Mouse (Mus musculus): Measurements from ENCODE around the gene Etfdh. TPM values are rescaled to one million over a fixed set of nuclear protein-coding genes. Genes with fewer than 3 reads are reported as not detected.

The Etfdh gene
- polyA plus RNA-seq, 1 experiment from 2014 or later = 56.5 TPM

- 89% methylated on average over 6 of the region's 6 CpGs for WGBS
- H3K9me3 ChIP-seq (replicated peaks; ENCODE audit: control insufficient read depth, low read length) = no peaks in the 10 kb centered on the region
- H3K4me3 ChIP-seq (ENCODE audit: low read depth, low read length) = no peak overlapping the region
- no peak overlapping the region for H3K9ac ChIP-seq (replicated peaks; ENCODE audit: low read length)
- ATAC-seq (replicated peaks; ENCODE audit: insufficient number of reproducible peaks, low FRiP score, low TSS enrichment, low read depth) (no peak), DNase-seq (ENCODE audit: low spot score) (no peak)
- no peaks in the 10 kb centered on the region for H3K27me3 ChIP-seq (ENCODE audit: control insufficient read depth, insufficient read depth, low read length)
- H3K36me3 ChIP-seq (replicated peaks; ENCODE audit: control insufficient read depth, insufficient read depth, low read depth, low read length) = no peaks in the 10 kb centered on the region
- H3K4me2 ChIP-seq (ENCODE audit: low read depth, low read length) = no peak overlapping the region
- no peak overlapping the region for H3K27ac ChIP-seq (replicated peaks; ENCODE audit: low read depth, low read length)
- no peaks in the 10 kb centered on the region for H3K4me1 ChIP-seq (ENCODE audit: control insufficient read depth, insufficient read depth, low read length)
These were observed 22.8 kb upstream of the Etfdh start for GRCm38 (mm10) chr3:79652129-79652528.

DNA sequence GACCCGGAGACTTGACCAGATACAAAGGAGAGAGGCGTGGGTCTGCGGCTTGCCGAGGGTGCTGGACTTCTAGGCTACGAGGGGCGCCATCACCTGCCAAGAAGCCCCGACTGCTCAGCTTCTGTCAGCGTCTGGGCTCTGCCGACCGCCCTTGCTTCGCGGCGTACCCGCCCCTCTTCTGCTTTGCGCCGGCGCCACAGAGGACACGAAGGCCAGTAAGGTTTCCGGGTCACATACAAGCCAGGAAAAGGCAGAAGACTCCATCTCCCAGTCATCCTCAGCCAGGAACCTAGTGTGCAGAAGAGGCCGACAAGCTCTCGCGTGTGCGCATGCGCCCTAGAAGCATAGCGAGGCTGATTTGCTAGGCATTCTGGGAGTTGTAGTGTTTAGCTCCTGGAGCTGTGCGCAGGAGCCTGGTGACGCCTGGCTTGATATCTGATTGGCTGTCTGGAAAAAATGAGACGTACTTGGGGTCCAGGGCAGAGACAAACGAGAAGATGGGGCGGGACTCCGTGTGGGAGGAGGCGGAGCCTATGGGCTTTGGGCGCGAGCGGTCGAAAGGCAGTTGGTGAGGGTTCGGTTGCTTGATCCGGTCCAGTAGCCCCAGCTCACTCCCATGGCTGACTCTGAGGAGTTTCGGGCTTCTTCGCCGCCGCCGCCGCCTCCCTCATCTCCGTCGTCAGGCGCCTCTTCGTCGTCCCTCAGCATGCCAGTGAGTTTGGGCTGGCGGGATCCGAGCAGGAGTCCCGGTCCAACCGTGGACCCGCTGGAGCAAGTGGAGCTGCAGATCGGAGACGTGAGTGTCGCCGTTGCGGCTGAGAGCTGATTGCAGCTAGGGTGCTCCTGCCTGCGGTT, 512 bp downstream of the Etfdh start, which contains the start of gene 4930579G24Rik:
Gene 4930579G24Rik (plus strand): TSS at position 519 of the 855 bp plus-strand sequence.
- Histone ChIP-seq H3K27ac (replicated peaks; ENCODE audit: low read depth, low read length) (0 out of 2 replicates have a peak within 1 kb of the TSS, but pooled peaks have one; percentile 28), H3K9ac (replicated peaks; ENCODE audit: low read length) (peak within 1 kb of the TSS; percentile 80), H3K36me3 (replicated peaks; ENCODE audit: control insufficient read depth, insufficient read depth, low read depth, low read length) (peaks cover 5% of the 10 kb centered on the region), H3K4me2 (ENCODE audit: low read depth, low read length) (peak within 1 kb of the TSS; percentile 83), H3K4me1 (ENCODE audit: control insufficient read depth, insufficient read depth, low read length) (no peaks in the 10 kb centered on the region), H3K9me3 (replicated peaks; ENCODE audit: control insufficient read depth, low read length) (no peaks in the 10 kb centered on the region), H3K4me3 (ENCODE audit: low read depth, low read length) (peak within 1 kb of the TSS; percentile 70), H3K27me3 (ENCODE audit: control insufficient read depth, insufficient read depth, low read length) (no peaks in the 10 kb centered on the region)
- DNase-seq (ENCODE audit: low spot score) = peak; percentile 99
- ATAC-seq (replicated peaks; ENCODE audit: insufficient number of reproducible peaks, low FRiP score, low TSS enrichment, low read depth) = peak; percentile 99
- under 1% methylated on average over 60 of the region's 60 CpGs for WGBS

- no peaks in the 10 kb centered on the region for H3K27me3 ChIP-seq (ENCODE audit: control insufficient read depth, insufficient read depth, low read length)
- 0% methylated on average over 9 of the region's 9 CpGs for WGBS
- no peaks in the 10 kb centered on the region for H3K9me3 ChIP-seq (replicated peaks; ENCODE audit: control insufficient read depth, low read length)
- H3K4me2 ChIP-seq (ENCODE audit: low read depth, low read length) = peak overlapping the region; percentile 83
- 0 out of 2 replicates have a peak overlapping the region, but pooled peaks have one; percentile 28 for H3K27ac ChIP-seq (replicated peaks; ENCODE audit: low read depth, low read length)
- H3K9ac ChIP-seq (replicated peaks; ENCODE audit: low read length) = peak overlapping the region; percentile 64
- H3K36me3 ChIP-seq (replicated peaks; ENCODE audit: control insufficient read depth, insufficient read depth, low read depth, low read length) = peaks cover 5% of the 10 kb centered on the region
- ATAC-seq (replicated peaks; ENCODE audit: insufficient number of reproducible peaks, low FRiP score, low TSS enrichment, low read depth) (no peak), DNase-seq (ENCODE audit: low spot score) (peak; percentile 29)
- H3K4me3 ChIP-seq (ENCODE audit: low read depth, low read length) = peak overlapping the region; percentile 70
- H3K4me1 ChIP-seq (ENCODE audit: control insufficient read depth, insufficient read depth, low read length) = no peaks in the 10 kb centered on the region
These were observed 1.1 kb downstream of the Etfdh start for GRCm38 (mm10) chr3:79628182-79628560.

GRCm38 (mm10) chr3:79627484-79628181, 1.7 kb downstream of the Etfdh start:
- peak; percentile 3 for DNase-seq (ENCODE audit: low spot score)
- peak overlapping the region; percentile 64; the same call in 1 of the 2 replicates for H3K9ac ChIP-seq (replicated peaks; ENCODE audit: low read length)
- 34% methylated on average over 10 of the region's 10 CpGs for WGBS

DNA sequence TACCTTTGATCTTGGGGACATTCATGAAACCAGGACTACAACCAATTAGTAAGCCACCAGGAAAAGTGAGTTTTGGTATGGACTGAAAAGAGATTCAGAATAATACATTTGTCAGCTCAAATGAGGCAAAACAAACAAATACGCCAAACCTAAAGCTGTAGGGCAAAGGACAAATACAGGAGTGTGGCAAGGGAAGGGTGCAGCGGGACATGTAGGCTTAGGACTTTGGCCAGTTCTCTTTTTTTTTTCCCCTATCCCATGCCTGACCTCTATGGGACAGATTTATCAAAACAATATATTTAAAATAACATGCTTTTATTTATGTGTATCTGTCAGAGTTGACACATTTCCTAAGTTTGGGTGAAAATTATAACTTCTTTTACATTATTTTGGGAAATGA, 19.4 kb downstream of the Etfdh start:
- H3K27ac ChIP-seq (replicated peaks; ENCODE audit: low read depth, low read length) = no peak overlapping the region
- H3K4me3 ChIP-seq (ENCODE audit: low read depth, low read length) = no peak overlapping the region
- no peak overlapping the region for H3K9ac ChIP-seq (replicated peaks; ENCODE audit: low read length)
- H3K27me3 ChIP-seq (ENCODE audit: control insufficient read depth, insufficient read depth, low read length) = no peaks in the 10 kb centered on the region
- DNase-seq (ENCODE audit: low spot score) (no peak), ATAC-seq (replicated peaks; ENCODE audit: insufficient number of reproducible peaks, low FRiP score, low TSS enrichment, low read depth) (no peak)
- no peaks in the 10 kb centered on the region for H3K9me3 ChIP-seq (replicated peaks; ENCODE audit: control insufficient read depth, low read length)
- no peaks in the 10 kb centered on the region for H3K4me1 ChIP-seq (ENCODE audit: control insufficient read depth, insufficient read depth, low read length)
- no peak overlapping the region for H3K4me2 ChIP-seq (ENCODE audit: low read depth, low read length)
- peaks cover 2% of the 10 kb centered on the region for H3K36me3 ChIP-seq (replicated peaks; ENCODE audit: control insufficient read depth, insufficient read depth, low read depth, low read length)
- WGBS = 94% methylated on average over 2 of the region's 2 CpGs

More at GRCm38 (mm10) chr3:79627484-79628181, 1.7 kb downstream of the Etfdh start:
- H3K36me3 ChIP-seq (replicated peaks; ENCODE audit: control insufficient read depth, insufficient read depth, low read depth, low read length) = peaks cover 5% of the 10 kb centered on the region
- no peak for ATAC-seq (replicated peaks; ENCODE audit: insufficient number of reproducible peaks, low FRiP score, low TSS enrichment, low read depth)
- H3K4me2 ChIP-seq (ENCODE audit: low read depth, low read length) = peak overlapping the region; percentile 83
- peak overlapping the region; percentile 70 for H3K4me3 ChIP-seq (ENCODE audit: low read depth, low read length)
- H3K4me1 ChIP-seq (ENCODE audit: control insufficient read depth, insufficient read depth, low read length) = no peaks in the 10 kb centered on the region
- H3K9me3 ChIP-seq (replicated peaks; ENCODE audit: control insufficient read depth, low read length) = no peaks in the 10 kb centered on the region
- H3K27me3 ChIP-seq (ENCODE audit: control insufficient read depth, insufficient read depth, low read length) = no peaks in the 10 kb centered on the region
- no peak overlapping the region for H3K27ac ChIP-seq (replicated peaks; ENCODE audit: low read depth, low read length)

GRCm38 (mm10) chr3:79595468-79595867, 33.8 kb downstream of the Etfdh start:
- DNase-seq (ENCODE audit: low spot score) = no peak
- WGBS = 94% methylated on average over 7 of the region's 7 CpGs

GRCm38 (mm10) chr3:79591793-79592471, 37.4 kb downstream of the Etfdh start:
- no peak for DNase-seq (ENCODE audit: low spot score)
- Histone ChIP-seq H3K9me3 (replicated peaks; ENCODE audit: control insufficient read depth, low read length) (no peaks in the 10 kb centered on the region), H3K4me2 (ENCODE audit: low read depth, low read length) (peak overlapping the region; percentile 59), H3K36me3 (replicated peaks; ENCODE audit: control insufficient read depth, insufficient read depth, low read depth, low read length) (no peaks in the 10 kb centered on the region; the same call in 1 of the 2 replicates), H3K9ac (replicated peaks; ENCODE audit: low read length) (peak overlapping the region; percentile 89), H3K4me3 (ENCODE audit: low read depth, low read length) (peak overlapping the region; percentile 80), H3K4me1 (ENCODE audit: control insufficient read depth, insufficient read depth, low read length) (no peaks in the 10 kb centered on the region), H3K27ac (replicated peaks; ENCODE audit: low read depth, low read length) (no peak overlapping the region), H3K27me3 (ENCODE audit: control insufficient read depth, insufficient read depth, low read length) (no peaks in the 10 kb centered on the region)
- 5% methylated on average over 15 of the region's 15 CpGs for WGBS
- ATAC-seq (replicated peaks; ENCODE audit: insufficient number of reproducible peaks, low FRiP score, low TSS enrichment, low read depth) = no peak

More at GRCm38 (mm10) chr3:79595468-79595867, 33.8 kb downstream of the Etfdh start:
- H3K4me3 ChIP-seq (ENCODE audit: low read depth, low read length) = no peak overlapping the region
- ATAC-seq (replicated peaks; ENCODE audit: insufficient number of reproducible peaks, low FRiP score, low TSS enrichment, low read depth) = no peak
- H3K27me3 ChIP-seq (ENCODE audit: control insufficient read depth, insufficient read depth, low read length) = no peaks in the 10 kb centered on the region
- H3K9ac ChIP-seq (replicated peaks; ENCODE audit: low read length) = no peak overlapping the region
- H3K9me3 ChIP-seq (replicated peaks; ENCODE audit: control insufficient read depth, low read length) = no peaks in the 10 kb centered on the region
- no peaks in the 10 kb centered on the region; the same call in none of the 2 replicates for H3K36me3 ChIP-seq (replicated peaks; ENCODE audit: control insufficient read depth, insufficient read depth, low read depth, low read length)
- H3K4me2 ChIP-seq (ENCODE audit: low read depth, low read length) = no peak overlapping the region
- no peaks in the 10 kb centered on the region for H3K4me1 ChIP-seq (ENCODE audit: control insufficient read depth, insufficient read depth, low read length)
- no peak overlapping the region for H3K27ac ChIP-seq (replicated peaks; ENCODE audit: low read depth, low read length)
